Comparison of ENCODE assay signal across 11 mouse cellular contexts in genomic region chr7:130719931-130720598, GRCm38 (mm10). TPM values are rescaled to one million over a fixed set of nuclear protein-coding genes. Genes with fewer than 3 reads are reported as not detected.
DNase-seq lines count a peak whose midpoint lies in the region; ATAC-seq and TF ChIP-seq lines count a peak whose summit lies in the region.
"Had no signal": no experiment of that assay in that cellular context is flagged by ENCODE, and none has a peak within 500 bp of the region (broad histone marks: within the 10 kb centered on the region; RNA-seq: fewer than 3 reads in every experiment).

No protein-coding gene starts in this region.

- ATAC-seq in heart, embryonic 14.5 days (ENCODE audit: insufficient number of reproducible peaks, insufficient read depth, low FRiP score, low read depth) = no peak
- ATAC-seq in heart, embryonic 16.5 days (replicated peaks; ENCODE audit: extremely low read depth, insufficient read depth, low FRiP score) = no peak
- no peak for ATAC-seq in kidney, postnatal 0 days (replicated peaks; ENCODE audit: low FRiP score, low read depth)
- ATAC-seq in erythroid progenitor cell, adult 5-6 weeks (replicated peaks; ENCODE audit: low FRiP score, poor library complexity, severe bottlenecking) = no peak

- H3K4me1 ChIP-seq in heart, embryonic 14.5 days (ENCODE audit: control insufficient read depth in 2 of 2, insufficient read depth in 2 of 2, low read length in 2 of 2) = peaks cover 2 to 23% of the 10 kb centered on the region in 2 experiments; a peak in 2 of 4 replicates
- peaks cover 12% of the 10 kb centered on the region for H3K4me1 ChIP-seq in heart, embryonic 16.5 days (ENCODE audit: control insufficient read depth, insufficient read depth, low read length)
- 0 out of 2 replicates have a peak, but pooled peaks cover 5% of the 10 kb centered on the region for H3K4me1 ChIP-seq in kidney, postnatal 0 days (replicated peaks; ENCODE audit: insufficient read depth, low read length)
- H3K4me1 ChIP-seq: liver, embryonic 13.5 days had no signal

- no peaks in the 10 kb centered on the region for H3K27me3 ChIP-seq in heart, embryonic 14.5 days (ENCODE audit: control insufficient read depth, insufficient read depth, low read length)
- H3K27me3 ChIP-seq in heart, embryonic 16.5 days (ENCODE audit: control insufficient read depth, insufficient read depth, low read length) = no peaks in the 10 kb centered on the region
- H3K27me3 ChIP-seq in kidney, postnatal 0 days (ENCODE audit: insufficient read depth, low read length) = no peaks in the 10 kb centered on the region
- H3K27me3 ChIP-seq: liver, embryonic 13.5 days had no signal

- H3K4me3 ChIP-seq in heart, embryonic 14.5 days (ENCODE audit: control insufficient read depth in 1 of 2, insufficient read depth in 1 of 2, low read depth in 1 of 2, low read length in 2 of 2) = no peak overlapping the region
- H3K4me3 ChIP-seq in heart, embryonic 16.5 days (ENCODE audit: low read length) = no peak overlapping the region
- no peak overlapping the region for H3K4me3 ChIP-seq in kidney, postnatal 0 days (replicated peaks; ENCODE audit: low read depth, low read length)
- H3K4me3 ChIP-seq: liver, embryonic 13.5 days had no signal

- peaks cover 64% of the 10 kb centered on the region for H3K36me3 ChIP-seq in heart, embryonic 14.5 days (ENCODE audit: control insufficient read depth, insufficient read depth, low read length)
- peaks cover 12% of the 10 kb centered on the region for H3K36me3 ChIP-seq in heart, embryonic 16.5 days (ENCODE audit: control insufficient read depth, insufficient read depth)
- peaks cover 6% of the 10 kb centered on the region; the same call in 1 of the 2 replicates for H3K36me3 ChIP-seq in kidney, postnatal 0 days (ENCODE audit: insufficient read depth, low read length)
- H3K36me3 ChIP-seq: liver, embryonic 13.5 days had no signal

- whole genome bisulfite sequencing in heart, embryonic 14.5 days = 44% methylated on average over 16 of the region's 16 CpGs
- WGBS in heart, embryonic 16.5 days = 54% methylated on average over 16 of the region's 16 CpGs
- WGBS in kidney, postnatal 0 days = 29% methylated on average over 16 of the region's 16 CpGs

- no peak overlapping the region for H3K9ac ChIP-seq in heart, embryonic 14.5 days (ENCODE audit: low read length)
- H3K9ac ChIP-seq in heart, embryonic 16.5 days (ENCODE audit: low read length) = no peak overlapping the region
- H3K9ac ChIP-seq in kidney, postnatal 0 days (ENCODE audit: low read depth, low read length) = peak overlapping the region; percentile 49; the same call in 1 of the 2 replicates
- H3K9ac ChIP-seq: liver, embryonic 13.5 days had no signal

- TF ChIP-seq CTCF in kidney, postnatal 0 days (IDR thresholded peaks at IDR 0.05; ENCODE audit: low read depth) = no peak

- H3K27ac ChIP-seq in heart, embryonic 14.5 days (replicated peaks in 1 of 2; ENCODE audit: control insufficient read depth in 1 of 2, insufficient read depth in 1 of 2, low read depth in 2 of 2, low read length in 2 of 2) = peak overlapping the region; percentile 37 to 51
- H3K27ac ChIP-seq in heart, embryonic 16.5 days (ENCODE audit: low read length) = peak overlapping the region; percentile 73
- peak overlapping the region; percentile 88 for H3K27ac ChIP-seq in kidney, postnatal 0 days
- H3K27ac ChIP-seq: liver, embryonic 13.5 days had no signal

- H3K4me2 ChIP-seq in heart, embryonic 14.5 days (ENCODE audit: low read length) = no peak overlapping the region
- no peak overlapping the region for H3K4me2 ChIP-seq in heart, embryonic 16.5 days (ENCODE audit: low read depth, low read length)
- peak overlapping the region; percentile 35 for H3K4me2 ChIP-seq in kidney, postnatal 0 days (ENCODE audit: low read length)
- H3K4me2 ChIP-seq: liver, embryonic 13.5 days had no signal

- no peak for DNase-seq in heart, adult 8-10 months (ENCODE audit: low spot score)
- DNase-seq in kidney, postnatal 0 days (ENCODE audit: low spot score) = peak; percentile 58
- peak; percentile 60 for DNase-seq in retina, postnatal 1 day
- DNase-seq in testis, postnatal 14 days (ENCODE audit: low spot score) = no peak
- DNase-seq in adrenal gland, postnatal 10 days = no peak
- DNase-seq: gastrocnemius, postnatal 14 days; liver, embryonic 13.5 days had no signal

- H3K9me3 ChIP-seq in heart, embryonic 14.5 days (ENCODE audit: control insufficient read depth, low read length) = no peaks in the 10 kb centered on the region
- H3K9me3 ChIP-seq in heart, embryonic 16.5 days (replicated peaks; ENCODE audit: control insufficient read depth, low read length) = no peaks in the 10 kb centered on the region
- no peaks in the 10 kb centered on the region for H3K9me3 ChIP-seq in kidney, postnatal 0 days (replicated peaks; ENCODE audit: low read length)
- H3K9me3 ChIP-seq: liver, embryonic 13.5 days had no signal

RNA-seq across cellular contexts. Expression of gene Btbd16, which starts 53.8 kb away (rescaled TPM):
- polyA plus RNA-seq in heart, embryonic 14.5 days (2014; fragmentation: Nextera tagmentation; extraction: Ambion mirVana) = not detected in 2 replicates
- total RNA-seq in heart, adult 8-10 months (2022) = not detected
- 0.08 and 0.17 TPM in 2 replicates for polyA plus RNA-seq in heart, embryonic 16.5 days (2015; fragmentation: Nextera tagmentation; extraction: Ambion mirVana)
- not detected in 2 replicates for polyA plus RNA-seq in kidney, postnatal 0 days (2015; fragmentation: Nextera tagmentation; extraction: Ambion mirVana)
- total RNA-seq in erythroid progenitor cell, adult 5-6 weeks (2015; ENCODE audit: low replicate concordance) = not detected in 2 replicates
- not detected in 2 replicates for total RNA-seq in erythroid progenitor cell, adult 5-6 weeks (2017; ENCODE audit: low replicate concordance)
- total RNA-seq in adrenal gland, postnatal 10 days (2021) = under 1 TPM in 1 of 2 experiments, not detected in 1; 0.18 TPM
- total RNA-seq: CH12.LX had no signal
- polyA plus RNA-seq: liver, embryonic 13.5 days had no signal

Comparison
In these comparisons a context has a peak if more than half of its experiments do, and no peak if none do; other contexts are left out.
1. DNase-seq: peak in kidney, postnatal 0 days (single experiment) and retina, postnatal 1 day (single experiment); none in heart, adult 8-10 months (single experiment), testis, postnatal 14 days (single experiment) and adrenal gland, postnatal 10 days (single experiment).
2. Peak in every context shown above with its lines, with median percentiles within 50 percentile points of each other: H3K27ac ChIP-seq.